Mouse (Mus musculus) T-helper 17 cell (primary cell): Measurements from ENCODE around the gene Ldlrad3.

ENCODE experiments used
- in situ Hi-C, 2 experiments: fragments of 300-600 bp; cut with MboI, MseI; formaldehyde crosslinking; loops; 1 replicate in 1 of 2; 2 replicates in 1 of 2; pipeline ENCODE4 v1.15.1; 2025; ENCODE audit warnings: high pct_unique_total_duplicates in 2 of 2

Ldlrad3 gene

DNA sequence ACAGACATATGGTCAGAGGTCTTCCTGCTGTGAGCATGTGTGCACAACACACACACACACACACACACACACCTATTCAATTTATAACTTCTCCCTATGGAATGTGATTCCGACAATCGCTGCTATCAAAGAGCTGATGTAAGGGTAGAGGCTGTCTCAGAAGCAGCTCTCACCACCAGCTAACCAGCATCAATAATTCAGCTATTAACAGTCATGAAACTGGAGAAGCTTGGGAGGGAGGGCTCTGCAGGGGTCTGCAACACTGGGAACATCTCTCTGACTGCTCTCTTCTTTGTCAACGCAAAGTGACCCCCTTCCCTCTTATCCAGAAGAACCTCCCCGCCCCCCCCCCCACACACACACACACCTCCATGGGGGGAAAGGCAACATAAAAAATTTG is 38.6 kb downstream of the Ldlrad3 start:
- in situ Hi-C loops: no loop called here

DNA sequence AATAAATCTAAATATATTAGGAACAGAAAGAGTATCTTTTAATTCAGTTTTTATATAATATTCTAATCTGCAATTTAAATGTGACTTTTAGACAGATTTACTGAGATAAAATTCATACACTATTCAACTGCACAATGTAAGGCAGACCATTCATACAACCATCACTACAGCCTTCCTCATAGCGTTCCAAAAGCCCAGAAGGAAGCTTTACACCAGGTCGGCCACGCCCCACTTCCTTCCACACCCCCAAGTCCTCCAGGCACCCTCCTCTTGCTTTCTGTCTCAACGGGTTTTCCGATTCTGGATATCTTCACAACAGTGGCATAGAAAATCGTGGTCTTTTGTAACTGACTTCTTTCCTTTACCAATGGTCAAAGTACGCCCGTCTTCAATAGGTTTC is 39.8 kb downstream of the Ldlrad3 start:
- in situ Hi-C loops: no loop called here

DNA sequence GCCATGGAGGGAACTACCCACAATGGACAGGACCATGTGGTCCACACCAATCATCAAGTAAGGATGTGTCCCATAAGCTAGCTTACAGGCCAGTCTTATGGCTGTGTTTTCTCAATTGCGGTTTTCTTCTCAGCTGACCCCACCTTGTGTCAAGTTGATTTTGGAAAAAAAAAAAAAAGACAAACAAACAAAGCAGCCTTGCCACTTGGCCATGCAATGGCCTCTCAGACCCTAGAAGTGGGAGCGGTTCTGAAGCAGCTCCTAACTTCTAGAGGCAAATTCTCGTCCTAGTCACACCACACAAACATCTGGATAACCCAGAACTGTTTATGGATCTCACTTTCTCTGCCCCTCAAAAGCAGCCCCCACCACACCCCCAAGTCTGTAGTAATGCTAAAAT is 41.1 kb downstream of the Ldlrad3 start:
- in situ Hi-C loops: no loop called here

DNA sequence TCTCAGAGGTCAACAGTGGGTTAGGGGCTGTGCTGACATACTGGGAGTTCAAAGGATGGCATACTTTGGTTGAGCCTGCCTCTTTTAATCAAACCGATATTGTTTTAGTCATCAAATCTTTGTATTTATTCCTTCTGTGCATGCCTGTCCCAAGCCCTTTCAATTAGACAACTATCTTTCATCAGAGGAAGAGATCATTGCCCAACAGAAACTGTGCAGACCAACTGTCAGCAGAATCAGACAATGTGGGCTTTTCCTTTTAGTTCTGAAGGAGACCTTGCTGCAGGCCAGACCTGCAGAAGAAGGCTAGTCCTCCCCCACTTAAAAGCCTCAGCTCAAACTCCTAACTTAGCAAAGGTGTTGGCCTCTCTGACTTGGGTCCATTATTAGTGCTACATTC is 41.9 kb downstream of the Ldlrad3 start:
- in situ Hi-C loops: no loop called here

DNA sequence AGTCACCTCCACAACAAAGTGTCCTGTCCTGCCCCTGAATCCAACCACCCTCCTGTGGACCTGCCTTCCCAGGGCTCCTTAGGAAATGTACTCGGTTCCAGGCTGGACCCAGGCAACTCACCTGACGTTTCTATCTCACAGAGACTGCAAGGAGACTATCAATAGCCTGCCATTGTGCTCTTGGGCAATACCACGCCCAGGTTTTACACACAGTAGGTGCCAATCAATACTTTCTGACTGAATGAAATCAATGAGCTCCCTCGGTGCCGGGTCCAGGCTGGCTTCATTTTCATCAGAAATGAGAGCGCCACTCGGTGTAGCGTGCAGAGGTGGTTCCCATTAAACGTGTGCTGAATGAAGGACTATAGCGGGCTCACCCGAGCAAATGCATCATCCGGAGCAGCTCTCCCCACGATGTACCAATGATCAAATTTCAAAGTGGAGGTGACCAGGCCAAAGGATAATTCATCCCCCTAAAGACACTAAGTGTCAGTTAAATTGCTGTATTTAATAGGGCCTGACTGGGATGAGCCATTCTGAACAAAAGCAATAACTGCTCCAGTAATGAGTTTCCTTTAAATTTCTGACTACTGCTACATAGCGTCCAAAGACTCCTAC is 43.4 kb downstream of the Ldlrad3 start:
- in situ Hi-C loops: no loop called here

DNA sequence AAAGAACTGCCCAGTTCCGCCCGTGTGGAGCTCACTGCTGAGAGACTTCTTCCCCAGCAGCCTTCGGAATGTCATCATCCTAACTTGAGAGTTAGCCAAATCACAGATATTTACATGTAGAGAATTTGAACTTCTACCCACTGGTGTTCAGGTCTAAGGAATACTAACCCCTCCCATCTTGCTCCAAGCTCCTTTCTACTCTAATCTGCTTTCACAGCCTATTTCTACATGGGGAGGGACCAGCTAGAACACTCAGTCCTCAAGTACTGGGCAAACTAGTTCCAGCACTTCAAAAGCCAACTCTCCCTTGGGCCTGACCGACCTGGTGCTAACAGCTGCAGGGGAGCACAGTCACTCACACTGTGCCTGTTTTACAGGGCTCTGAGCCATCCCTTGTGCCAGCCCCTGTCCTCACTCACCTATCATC is 44.0 kb downstream of the Ldlrad3 start:
- in situ Hi-C loops: no loop called here

DNA sequence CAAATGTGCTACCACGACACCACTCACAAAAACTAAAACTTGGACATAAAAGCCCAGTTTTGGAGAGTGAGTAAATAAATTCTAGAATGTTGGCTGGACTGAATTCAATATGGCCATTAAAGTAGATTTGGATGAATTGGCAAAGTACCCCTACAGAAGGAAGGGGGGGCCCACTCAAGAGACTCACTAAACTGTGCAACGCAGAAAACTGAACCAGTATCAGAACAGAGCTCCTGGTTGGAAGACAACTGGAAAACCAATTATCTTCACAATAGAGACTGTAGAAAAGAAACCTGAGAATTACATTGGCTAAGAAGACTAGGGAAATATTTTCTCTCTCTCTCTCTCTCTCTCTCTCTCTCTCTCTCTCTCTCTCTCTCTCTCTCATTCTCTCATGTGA is 45.0 kb downstream of the Ldlrad3 start:
- in situ Hi-C loops: no loop called here

DNA sequence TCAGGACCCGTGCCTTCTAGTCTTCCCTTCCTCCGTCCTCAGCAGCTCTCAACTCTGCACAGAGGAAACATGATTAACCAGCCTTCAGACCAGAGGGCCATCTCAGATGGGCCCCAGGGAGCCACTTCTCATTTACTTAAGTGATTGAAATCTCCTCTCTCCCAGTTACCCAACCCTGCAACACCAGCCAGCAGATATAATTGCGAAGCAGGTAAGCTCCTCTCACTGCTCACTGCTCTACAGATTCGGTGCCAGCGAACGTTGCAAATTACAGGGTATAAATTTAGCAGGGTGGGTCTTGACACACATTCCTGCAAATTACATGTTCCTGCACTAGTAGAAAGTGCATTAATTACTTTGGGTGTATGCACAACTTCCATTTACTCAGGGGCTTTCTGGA is 48.3 kb downstream of the Ldlrad3 start:
- in situ Hi-C loops: no loop called here

DNA sequence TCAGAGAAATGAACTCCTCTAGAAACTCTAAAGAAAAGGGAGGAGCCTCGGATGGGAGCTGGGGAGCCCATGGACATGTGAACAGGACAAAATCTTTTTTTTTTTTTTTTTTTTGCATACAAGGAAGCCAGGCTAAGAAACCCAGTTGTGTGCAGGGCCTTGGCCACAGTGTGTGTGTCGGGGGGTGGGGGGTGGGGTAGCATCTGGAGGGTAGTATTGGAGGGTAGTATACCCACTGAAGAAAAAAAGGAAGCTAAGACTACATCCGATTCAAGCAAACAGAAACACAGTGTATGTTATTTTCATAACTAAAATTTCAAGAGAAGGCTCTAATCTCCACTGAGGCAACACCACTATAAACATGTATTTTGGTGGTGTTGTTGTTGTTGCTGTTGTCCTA is 50.0 kb downstream of the Ldlrad3 start:
- in situ Hi-C loops: no loop called here

DNA sequence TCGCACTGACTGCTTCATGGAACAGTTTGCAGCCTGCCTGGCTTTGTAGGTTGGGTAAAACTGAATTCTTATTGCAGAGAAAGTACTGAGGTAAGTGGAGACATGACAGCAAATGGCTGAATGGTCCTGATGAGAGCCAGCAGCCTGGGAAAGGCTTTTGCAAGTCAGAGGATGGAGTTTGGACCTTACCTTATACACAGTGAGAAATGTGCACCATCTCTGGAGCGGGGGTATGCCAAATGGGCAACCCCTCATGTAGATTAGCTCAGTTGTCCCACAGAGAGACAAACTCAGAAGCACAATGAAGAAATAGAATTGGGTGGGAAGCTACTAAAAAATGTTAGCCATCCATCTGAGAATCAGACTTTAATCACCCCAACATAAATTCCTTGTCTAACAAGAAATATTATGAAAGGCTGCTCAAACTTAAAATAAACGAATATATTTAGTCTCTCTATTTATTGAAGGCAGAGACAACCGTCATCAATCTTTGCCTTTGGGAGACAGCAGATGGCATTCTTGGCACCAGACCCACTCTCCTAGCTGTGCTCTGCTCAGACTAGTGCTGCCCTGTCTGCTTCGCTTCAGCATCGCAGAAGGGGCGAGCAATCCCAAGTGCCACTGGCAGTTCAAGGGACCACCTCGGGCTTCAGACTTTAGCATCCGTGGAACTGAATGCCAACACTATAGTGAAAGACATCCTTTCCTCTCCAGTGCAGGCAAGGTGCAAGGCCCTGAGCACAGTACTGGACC is 51.5 kb downstream of the Ldlrad3 start:
- in situ Hi-C loops: no loop called here

DNA sequence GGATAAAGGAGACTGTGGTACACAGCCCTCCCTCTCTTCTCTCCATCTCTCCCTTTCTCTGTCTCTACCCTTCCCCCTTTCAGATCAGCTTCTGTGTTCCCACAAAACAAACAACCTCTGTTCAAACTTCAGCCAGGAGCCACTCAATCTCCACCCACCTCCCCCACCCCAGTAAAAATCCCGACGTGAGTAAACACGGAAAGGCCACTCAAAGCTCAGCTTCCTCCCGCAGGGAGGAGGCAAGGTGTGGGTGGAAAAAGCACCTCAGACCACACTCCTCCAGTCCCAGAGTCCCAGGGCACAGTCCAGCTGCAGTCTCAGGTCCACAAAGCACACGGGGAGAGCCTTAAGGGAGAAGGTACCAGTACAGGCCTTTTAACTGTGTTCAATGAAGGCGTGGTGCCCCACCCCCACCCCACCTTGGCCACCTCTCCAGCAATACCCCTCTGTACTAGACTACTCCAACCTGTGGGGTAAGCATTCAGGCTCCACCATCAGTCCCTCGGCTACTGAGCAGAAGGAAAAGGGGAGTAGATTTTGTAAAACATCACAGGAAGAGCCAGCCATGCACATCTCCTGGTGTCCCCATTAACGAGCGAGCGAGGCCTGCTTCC is 53.1 kb downstream of the Ldlrad3 start:
- in situ Hi-C loops: no loop called here

DNA sequence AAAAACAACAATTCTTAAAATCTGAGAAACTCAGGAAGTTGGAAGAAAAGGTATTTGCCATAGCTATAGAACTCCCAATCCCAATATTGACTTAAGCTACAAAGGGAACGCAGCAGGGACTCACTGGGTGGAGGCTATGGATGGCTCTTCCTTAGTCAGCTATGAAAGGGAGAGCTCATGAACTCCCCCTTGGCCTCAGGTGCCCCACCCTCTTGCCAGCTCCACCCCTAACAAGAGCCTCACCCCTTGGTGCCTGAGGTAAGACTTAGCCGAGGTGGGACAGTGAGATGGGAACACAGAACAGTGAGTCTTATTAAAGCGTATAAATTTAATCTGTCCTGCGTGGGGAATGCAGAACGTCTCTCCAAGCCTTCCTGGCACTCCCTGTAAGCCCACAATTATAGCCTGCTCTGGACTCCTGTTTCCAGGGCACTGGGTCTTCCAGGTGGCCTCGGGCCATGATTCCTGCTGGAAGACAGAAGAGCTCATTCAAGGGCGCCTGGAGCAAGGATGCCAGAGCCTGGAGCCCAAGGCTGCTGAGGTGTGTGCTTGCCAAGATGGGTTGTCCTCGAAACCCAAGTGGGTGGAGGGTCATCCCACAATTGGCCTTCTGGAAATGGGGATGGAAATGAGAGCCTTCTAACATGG is 55.9 kb downstream of the Ldlrad3 start:
- in situ Hi-C loops: no loop called here

DNA sequence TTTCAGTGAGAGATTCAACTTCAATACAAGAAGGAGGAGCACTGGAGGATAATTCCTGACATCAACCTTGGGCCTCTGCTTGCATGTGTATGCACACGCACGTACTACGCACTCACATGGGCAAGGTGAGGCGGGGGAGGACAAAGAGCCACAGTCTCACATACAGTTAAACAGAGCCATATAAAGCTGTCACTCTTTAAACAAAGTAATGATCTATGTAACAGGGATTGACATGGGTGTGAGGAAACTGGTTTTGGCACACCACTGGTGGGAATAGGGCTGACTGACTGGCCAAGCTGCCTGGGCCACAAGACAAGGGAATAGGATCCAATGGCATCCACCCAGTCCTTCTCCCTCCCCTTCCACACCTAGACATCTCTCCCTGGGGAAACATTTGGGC is 57.0 kb downstream of the Ldlrad3 start:
- in situ Hi-C loops: no loop called here

DNA sequence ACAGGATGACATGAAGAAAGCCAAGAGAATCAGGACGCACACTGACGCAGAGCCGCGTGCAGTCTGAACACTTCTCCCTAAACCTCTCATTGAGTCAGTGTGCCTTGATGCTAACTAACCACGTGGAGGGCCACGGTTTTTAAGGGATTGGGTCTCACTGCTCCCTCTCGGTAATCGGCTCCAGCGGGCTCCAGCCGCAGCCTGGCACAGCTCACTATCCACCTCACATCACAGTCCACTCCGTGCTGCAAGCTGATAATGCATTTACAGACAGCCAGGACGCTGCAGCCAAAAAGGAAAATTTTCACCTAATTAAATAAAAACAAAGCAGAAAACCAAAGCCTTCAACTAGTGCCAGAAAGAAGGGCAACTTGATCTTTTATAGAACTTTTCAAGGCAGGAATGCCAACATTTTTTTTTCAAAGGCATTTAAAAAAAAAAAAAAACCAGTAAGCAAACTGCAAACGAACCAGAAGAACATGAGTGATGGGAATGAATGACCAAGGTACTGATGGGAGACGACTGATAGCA is 57.6 kb downstream of the Ldlrad3 start:
- in situ Hi-C loops: no loop called here

DNA sequence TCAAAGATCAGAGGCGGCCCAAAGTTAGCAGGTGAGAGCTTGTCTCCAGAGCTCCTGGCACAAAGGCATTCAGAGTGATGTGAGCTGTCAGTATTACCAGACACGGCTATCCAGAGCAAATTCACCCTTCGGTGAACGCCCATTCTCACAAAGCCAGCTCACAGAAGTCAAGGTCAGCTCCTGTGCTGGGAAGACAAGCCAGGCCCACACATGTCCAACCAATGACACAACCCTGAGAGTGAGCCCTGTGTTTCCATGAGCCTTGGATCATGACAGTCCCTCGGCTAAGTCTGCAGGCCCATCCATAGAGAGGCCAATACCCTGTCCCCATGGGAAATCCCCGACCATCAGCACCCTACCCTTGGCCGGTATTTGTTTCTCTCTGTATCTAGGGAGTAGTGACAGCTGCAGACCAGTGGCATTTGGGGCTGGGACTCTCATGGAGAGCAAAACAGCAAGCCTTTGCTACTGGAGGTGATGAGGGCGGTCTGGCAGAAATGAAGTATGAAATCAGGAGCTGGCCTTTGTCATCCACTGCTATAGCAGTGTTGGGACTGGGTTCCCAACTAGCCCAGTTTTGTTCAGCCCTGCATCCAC is 58.3 kb downstream of the Ldlrad3 start:
- in situ Hi-C loops: no loop called here

DNA sequence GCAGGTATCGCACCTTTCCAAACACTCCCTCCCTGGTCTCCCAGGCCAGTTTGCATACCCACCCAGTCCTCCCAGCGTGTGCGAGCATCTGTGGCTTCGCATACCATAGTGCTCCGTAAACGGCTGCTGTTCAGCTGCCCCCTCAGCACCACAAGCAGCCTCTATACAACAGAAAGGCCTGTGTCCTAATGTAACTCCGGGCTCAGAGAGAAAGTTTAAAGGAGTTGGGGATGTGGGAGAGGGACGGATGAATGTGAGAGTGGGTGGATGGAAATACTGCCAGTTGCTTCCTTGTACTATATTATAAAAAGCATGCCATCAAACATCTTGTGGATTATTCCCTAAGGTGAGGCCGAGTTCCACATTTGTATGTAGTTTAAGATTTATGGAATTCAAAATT is 59.0 kb downstream of the Ldlrad3 start:
- in situ Hi-C loops: no loop called here

DNA sequence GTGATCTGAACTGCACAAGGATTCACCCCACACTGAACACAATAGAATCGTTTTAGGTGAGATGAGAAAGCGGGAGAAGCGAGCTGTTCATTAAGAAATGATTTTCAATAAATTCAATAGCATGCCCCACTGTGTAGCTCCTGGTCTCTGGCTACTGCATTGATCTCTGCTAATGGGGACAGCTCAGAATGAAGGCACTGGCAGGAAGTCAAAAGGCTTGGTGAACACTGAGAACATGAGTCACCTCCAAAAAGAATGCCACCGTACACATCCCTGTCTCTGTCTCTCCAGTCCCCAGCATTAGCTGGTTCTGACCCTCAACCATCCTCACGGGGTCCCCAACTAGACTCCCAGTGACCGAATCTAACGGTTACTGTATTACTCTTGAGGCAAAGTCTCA is 60.1 kb downstream of the Ldlrad3 start:
- in situ Hi-C loops: no loop called here

DNA sequence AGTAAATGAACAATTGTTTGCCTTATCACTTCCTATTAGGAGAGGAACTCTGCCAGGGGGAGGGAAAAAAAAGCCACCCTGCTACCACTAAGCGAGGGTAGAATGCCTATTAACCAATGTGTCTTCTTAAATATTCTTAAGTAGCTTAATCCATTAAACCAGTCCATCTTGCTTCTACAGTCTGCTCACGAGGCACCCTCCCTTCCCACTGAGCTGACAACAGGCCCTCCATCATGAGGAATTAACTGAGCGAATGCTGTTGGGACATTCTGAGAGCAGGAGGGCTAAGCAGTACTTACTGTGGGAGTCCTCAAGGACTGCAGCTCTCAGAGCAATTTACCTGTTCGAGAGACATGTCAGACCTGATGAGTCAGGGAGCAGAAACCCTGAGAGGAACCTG is 61.1 kb downstream of the Ldlrad3 start:
- in situ Hi-C loops: no loop called here

DNA sequence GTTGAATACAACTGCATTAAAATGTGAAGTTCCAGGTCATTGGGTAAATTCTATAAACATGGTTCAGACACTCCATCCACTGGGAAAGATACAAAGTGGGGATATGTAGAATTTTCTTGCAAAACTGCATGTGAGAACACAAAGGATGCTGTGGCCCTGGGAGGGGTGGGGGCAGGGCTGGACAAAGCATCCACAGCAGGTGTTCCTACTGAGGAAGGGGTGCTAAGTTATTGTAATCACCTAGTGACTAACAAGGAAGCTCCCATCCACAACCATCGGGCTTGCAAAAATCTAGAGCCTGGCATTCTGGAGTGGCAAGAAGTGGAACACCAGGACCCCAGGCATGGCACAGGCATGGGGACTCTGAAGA is 64.1 kb downstream of the Ldlrad3 start:
- in situ Hi-C loops: no loop called here

DNA sequence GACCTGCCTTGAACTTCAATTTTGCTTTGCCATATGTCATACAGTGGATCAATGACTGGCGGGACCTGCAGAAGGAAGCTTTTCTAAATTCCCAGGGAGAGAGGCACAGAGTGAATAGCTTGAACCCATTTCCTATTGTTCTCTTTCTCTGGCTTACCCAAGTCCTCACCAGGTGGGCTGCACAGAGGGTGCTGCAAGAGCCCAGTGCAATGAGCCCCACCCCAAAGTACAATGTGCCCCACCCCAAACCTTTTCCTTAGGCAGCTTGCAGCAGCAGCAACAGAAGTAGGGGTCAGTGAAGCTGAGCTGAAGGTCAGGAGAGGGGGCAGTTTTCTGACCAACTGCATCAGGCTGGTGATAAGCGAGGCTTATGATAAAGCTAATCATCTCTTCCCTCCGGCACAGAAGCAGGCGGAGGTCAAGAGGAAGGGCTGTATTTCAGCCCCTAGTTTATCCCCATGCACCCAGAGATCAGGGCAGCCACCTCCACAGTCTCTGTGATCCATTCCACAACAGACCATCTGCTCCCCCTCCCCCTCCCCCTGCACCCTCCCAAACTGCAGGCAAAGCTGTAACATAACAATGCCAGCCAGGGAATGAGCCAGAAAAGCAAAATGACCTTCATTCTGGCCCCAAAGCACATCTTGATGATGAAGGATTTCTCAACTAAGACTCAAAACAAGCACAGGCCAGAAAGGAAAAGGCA is 64.6 kb downstream of the Ldlrad3 start:
- in situ Hi-C loops: no loop called here

DNA sequence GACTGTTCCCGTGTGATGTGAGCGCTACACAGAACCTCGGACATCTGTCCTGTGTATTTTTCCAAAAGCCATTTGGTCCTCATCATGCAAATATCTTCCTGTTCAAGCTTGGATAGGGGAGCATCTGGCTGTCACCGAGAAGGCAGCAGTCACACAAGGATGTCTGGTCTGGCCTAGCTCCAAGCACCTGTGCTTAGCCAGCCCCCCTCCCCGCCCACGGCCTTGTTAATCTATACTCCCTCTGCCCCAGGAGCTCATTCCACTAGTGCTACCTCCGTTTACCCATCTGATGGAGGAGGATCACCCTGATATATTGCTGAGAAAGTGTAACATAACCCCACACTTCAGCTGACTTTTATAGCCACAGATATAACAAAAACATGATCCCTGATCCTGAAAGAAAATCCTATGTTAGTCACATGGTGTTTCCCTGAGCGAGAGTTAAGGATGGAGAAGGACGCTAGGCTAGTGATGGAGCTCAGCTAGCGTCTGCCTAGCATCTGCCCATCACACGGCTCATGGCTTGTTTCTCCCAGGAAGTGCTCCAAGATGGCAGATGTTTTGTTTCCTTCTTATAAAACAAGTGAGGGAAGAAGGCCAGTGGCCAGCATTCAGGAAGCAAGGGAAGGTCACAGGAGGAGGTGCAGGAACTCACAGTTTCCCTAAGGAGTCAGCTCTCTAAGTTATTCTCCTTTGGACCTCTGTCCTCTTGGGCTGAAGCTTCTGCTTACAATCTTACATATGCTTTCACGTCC is 66.3 kb downstream of the Ldlrad3 start:
- in situ Hi-C loops: no loop called here
